Mouse (Mus musculus) layer of hippocampus, adult 2 months (tissue): ENCODE measurements at regions not wholly inside any gene's neighbourhood (a gene's known extent, or its start where the extent isn't known, plus 50 kb on each side); places are given as distances from the start of the nearest gene placed in this dataset.
A peak's percentile ranks its signal among the peaks of the same experiment; 100 is the strongest.

Experiments
- DNase-seq, 2 experiments: peaks; one replicate each; pipeline ENCODE4 v3.0.0; 2022; ENCODE audit warnings: low spot score in 2 of 2
- H3K27ac ChIP-seq: fragments of 200-600 bp; 2 replicates; pipeline ENCODE4 v1.8.1; 2022
- H3K4me3 ChIP-seq: fragments of 200-600 bp; 2 replicates; pipeline ENCODE4 v1.8.1; 2022; ENCODE audit warnings: mild to moderate bottlenecking
- CTCF ChIP-seq: fragments of 200-600 bp; conservative IDR thresholded peaks from 2 replicates; pipeline ENCODE4 v1.8.1; 2022; ENCODE audit warnings: antibody characterized with exemption, mild to moderate bottlenecking, moderate library complexity

DNA sequence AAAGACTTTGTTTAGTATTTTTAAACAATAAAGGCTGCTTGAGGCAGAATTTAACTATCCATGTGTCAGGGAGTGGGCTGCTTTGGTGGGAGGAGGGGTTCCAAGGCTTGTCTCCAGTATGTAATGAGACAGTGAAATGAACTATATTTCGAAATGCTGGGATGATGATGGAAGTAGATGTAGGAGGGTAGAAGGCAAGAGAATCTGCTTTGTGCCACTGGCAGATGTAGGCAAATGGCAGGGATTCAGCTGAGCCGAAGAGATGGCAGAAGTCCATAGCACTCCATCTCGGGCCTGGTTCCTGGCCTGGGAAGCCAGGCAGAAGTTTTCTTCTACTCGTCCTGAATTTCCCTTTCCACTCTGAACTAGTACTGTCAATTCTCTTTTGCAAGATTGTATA lies 1681.6 kb upstream of the Cdh8 start:
- peak overlapping the region; percentile 82 for H3K27ac ChIP-seq
- no peak for TF ChIP-seq CTCF
- no peak overlapping the region for H3K4me3 ChIP-seq
- DNase-seq = peak; percentile 73 to 77
